Mouse (Mus musculus) spleen, postnatal 36 days (tissue): Measurements from ENCODE around the gene Tnfaip1.

ENCODE experiments used
- DNase-seq, 2 experiments: peaks; one replicate each; pipeline ENCODE4 v3.0.0; 2022; ENCODE audit warnings: low spot score in 2 of 2, mixed read lengths in 1 of 2

Tnfaip1 gene

GRCm38 (mm10) chr11:78500623-78501202 is 35.4 kb downstream of the Tnfaip1 start:
- no peak for DNase-seq

GRCm38 (mm10) chr11:78499543-78499942 is 36.6 kb downstream of the Tnfaip1 start:
- DNase-seq: no peak

GRCm38 (mm10) chr11:78499004-78499403 is 37.1 kb downstream of the Tnfaip1 start, which contains the start of gene Vtn:
TSS of gene Vtn (plus strand) at chr11:78499091.
- no peak for DNase-seq

- peak; percentile 95 to 96 for DNase-seq
These were observed 38.3 kb downstream of the Tnfaip1 start, which contains the start of gene Sarm1 for GRCm38 (mm10) chr11:78497544-78498522. TSS of gene Sarm1 (minus strand) at chr11:78497754.

GRCm38 (mm10) chr11:78497071-78497541 is 39.0 kb downstream of the Tnfaip1 start:
- DNase-seq: peak in 1 of 2 experiments; percentile 13

GRCm38 (mm10) chr11:78495904-78496303 is 40.2 kb downstream of the Tnfaip1 start:
- DNase-seq: no peak

GRCm38 (mm10) chr11:78490781-78491241 is 45.3 kb downstream of the Tnfaip1 start:
- DNase-seq: no peak

- peak in 1 of 2 experiments; percentile 25 for DNase-seq
These were observed 48.0 kb downstream of the Tnfaip1 start for GRCm38 (mm10) chr11:78488168-78488567.

- DNase-seq: no peak
These were observed 52.5 kb downstream of the Tnfaip1 start for GRCm38 (mm10) chr11:78483639-78484038.

GRCm38 (mm10) chr11:78475289-78475688 is 60.8 kb downstream of the Tnfaip1 start:
- no peak for DNase-seq
